Mouse (Mus musculus): Measurements from ENCODE around the gene Tk1. TPM values are rescaled to one million over a fixed set of nuclear protein-coding genes. Genes with fewer than 3 reads are reported as not detected.
"Not testable (repeated sequence)": the region's sequence is repeated elsewhere in the genome, so short reads cannot be mapped to it uniquely, and the experiment has no call there.

Tk1 gene
- total and polyA plus RNA-seq, 3 experiments, result 172 to 188 TPM; not detected in 1

DNA sequence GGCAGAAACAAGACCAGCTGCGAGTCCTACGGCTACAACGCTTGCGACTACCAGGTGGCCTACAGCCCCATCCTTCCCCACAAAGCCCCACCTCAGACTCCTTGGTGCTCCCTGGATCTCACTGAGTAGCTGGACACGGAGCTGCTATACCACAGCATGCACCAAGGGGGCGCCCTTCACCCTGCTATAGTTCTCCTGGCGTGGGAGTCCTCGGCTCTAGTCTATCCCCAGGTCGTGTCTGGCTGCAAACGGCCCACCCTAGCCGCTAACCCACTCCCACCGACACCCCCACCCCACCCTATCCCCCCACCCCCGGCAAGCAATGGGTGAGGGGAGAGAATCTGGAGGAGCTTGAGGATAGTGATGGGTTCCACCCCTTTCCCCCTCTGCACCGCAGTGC lies 35.6 kb downstream of the Tk1 start:
- TF ChIP-seq USF1 (IDR thresholded peaks at IDR 0.05; ENCODE audit: low read depth, low read length), result no peak
- no peak for TF ChIP-seq ZMIZ1 (IDR thresholded peaks at IDR 0.05; ENCODE audit: low read depth, low read length)
- TF ChIP-seq TCF12 (IDR thresholded peaks at IDR 0.05; ENCODE audit: low read depth, low read length), result no peak
- TF ChIP-seq RAD21 (IDR thresholded peaks at IDR 0.05; ENCODE audit: low read depth, low read length), result peak; percentile 69
- TF ChIP-seq MAZ (IDR thresholded peaks at IDR 0.05; ENCODE audit: low read depth, low read length), result no peak
- peak; percentile 52; the same call in 1 of the 2 replicates for TF ChIP-seq ZC3H11A (IDR thresholded peaks at IDR 0.05; ENCODE audit: low read depth, low read length)
- TF ChIP-seq CTCF (IDR thresholded peaks at IDR 0.05 in 2 of 3, conservative IDR thresholded peaks at IDR 0.05 in 1 of 3; ENCODE audit: control insufficient read depth in 1 of 3, insufficient read depth in 1 of 3, low read depth in 2 of 3, low read length in 3 of 3, poor library complexity in 1 of 3, severe bottlenecking in 1 of 3), result peak; percentile 89 to 97 (median 92)
- TF ChIP-seq CHD2 (IDR thresholded peaks at IDR 0.05; ENCODE audit: low read length), result no peak
- no peak for TF ChIP-seq BHLHE40 (IDR thresholded peaks at IDR 0.05; ENCODE audit: borderline replicate concordance, low read depth, low read length)
- TF ChIP-seq CHD1 (IDR thresholded peaks at IDR 0.05; ENCODE audit: low read depth, low read length), result no peak
- no peak for TF ChIP-seq POLR2AphosphoS5 (IDR thresholded peaks at IDR 0.05; ENCODE audit: borderline replicate concordance, low read depth, low read length)
- no peak for TF ChIP-seq POLR2AphosphoS2 (IDR thresholded peaks at IDR 0.05; ENCODE audit: low read length)
- TF ChIP-seq SIN3A (IDR thresholded peaks at IDR 0.05; ENCODE audit: low read length), result 0 out of 2 replicates have a peak, but pooled peaks have one; percentile 20
- TF ChIP-seq GABPA (IDR thresholded peaks at IDR 0.05; ENCODE audit: low read depth, low read length), result no peak
- no peak for TF ChIP-seq RCOR1 (IDR thresholded peaks at IDR 0.05; ENCODE audit: low read depth, low read length)
- no peak for TF ChIP-seq NELFE (IDR thresholded peaks at IDR 0.05; ENCODE audit: low read depth, low read length)
- TF ChIP-seq POLR2A (IDR thresholded peaks at IDR 0.05; ENCODE audit: control insufficient read depth in 1 of 2, insufficient read depth in 1 of 2, low read depth in 1 of 2, low read length in 2 of 2, poor library complexity in 1 of 2), result no peak
- peak; percentile 60 for TF ChIP-seq SMC3 (IDR thresholded peaks at IDR 0.05; ENCODE audit: low read depth, low read length)
- TF ChIP-seq TBP (IDR thresholded peaks at IDR 0.05; ENCODE audit: low read depth, low read length), result no peak
- no peak for TF ChIP-seq ZNF384 (IDR thresholded peaks at IDR 0.05; ENCODE audit: low read depth, low read length)
- no peak for TF ChIP-seq MAFK (IDR thresholded peaks at IDR 0.05; ENCODE audit: borderline replicate concordance, low read depth, low read length)
- TF ChIP-seq EP300 (IDR thresholded peaks at IDR 0.05; ENCODE audit: low read depth in 1 of 2, low read length in 2 of 2), result no peak
- no peak for TF ChIP-seq MEF2A (IDR thresholded peaks at IDR 0.05; ENCODE audit: extremely low read depth, insufficient replicate concordance, low read depth, low read length, poor library complexity, severe bottlenecking)
- Histone ChIP-seq H3K4me3 (ENCODE audit: control insufficient read depth in 1 of 2, insufficient read depth in 1 of 2, low read depth in 2 of 2, low read length in 2 of 2) (no peak overlapping the region), H3K36me3 (ENCODE audit: control insufficient read depth in 1 of 2, insufficient read depth in 2 of 2, low read length in 2 of 2) (no peaks in the 10 kb centered on the region), H3K79me2 (ENCODE audit: control insufficient read depth, insufficient read depth, low read length, poor library complexity) (no peaks in the 10 kb centered on the region), H3K9me3 (replicated peaks; ENCODE audit: insufficient read depth, low read length) (no peaks in the 10 kb centered on the region), H3K4me1 (ENCODE audit: control insufficient read depth in 1 of 2, insufficient read depth in 2 of 2, low read length in 2 of 2) (no peaks in the 10 kb centered on the region), H3K27ac (ENCODE audit: control insufficient read depth, low read depth, low read length) (no peak overlapping the region), H3K27me3 (ENCODE audit: control insufficient read depth in 1 of 2, insufficient read depth in 2 of 2, low read length in 2 of 2) (no peaks in the 10 kb centered on the region), H3K9ac (ENCODE audit: control insufficient read depth, low read depth, low read length, poor library complexity, severe bottlenecking) (no peak overlapping the region)
- DNase-seq (ENCODE audit: low read depth, low spot score), result peak; percentile 77

DNA sequence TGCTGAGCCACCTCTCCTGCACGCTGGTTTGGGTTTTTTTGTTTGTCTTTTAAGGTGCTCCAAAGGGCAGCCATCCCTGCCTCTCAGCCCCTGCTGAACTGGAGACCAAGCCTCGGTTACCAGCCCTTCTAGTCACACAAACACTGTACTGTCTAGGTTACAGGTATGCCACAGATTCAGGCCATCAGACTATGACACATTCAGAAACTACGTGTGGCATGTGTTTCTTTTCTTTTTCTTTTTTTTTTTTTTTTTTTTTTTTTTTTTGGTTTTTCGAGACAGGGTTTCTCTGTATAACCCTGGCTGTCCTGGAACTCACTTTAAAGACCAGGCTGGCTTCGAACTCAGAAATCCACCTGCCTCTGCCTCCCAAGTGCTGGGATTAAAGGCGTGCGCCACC lies 37.4 kb downstream of the Tk1 start:
- H3K36me3 ChIP-seq (ENCODE audit: control insufficient read depth in 1 of 2, insufficient read depth in 2 of 2, low read length in 2 of 2); H3K9me3 ChIP-seq (replicated peaks; ENCODE audit: insufficient read depth, low read length); DNase-seq (ENCODE audit: low read depth, low spot score); H3K27ac ChIP-seq (ENCODE audit: control insufficient read depth, low read depth, low read length); H3K79me2 ChIP-seq (ENCODE audit: control insufficient read depth, insufficient read depth, low read length, poor library complexity); H3K9ac ChIP-seq (ENCODE audit: control insufficient read depth, low read depth, low read length, poor library complexity, severe bottlenecking); H3K4me3 ChIP-seq (ENCODE audit: control insufficient read depth in 1 of 2, insufficient read depth in 1 of 2, low read depth in 2 of 2, low read length in 2 of 2); H3K4me1 ChIP-seq (ENCODE audit: control insufficient read depth in 1 of 2, insufficient read depth in 2 of 2, low read length in 2 of 2); H3K27me3 ChIP-seq (ENCODE audit: control insufficient read depth in 1 of 2, insufficient read depth in 2 of 2, low read length in 2 of 2): not testable (repeated sequence)

All from MEL (cell line).